ENCODE assay signal across 21 mouse cellular contexts in genomic region chr15:99499726-99500125, GRCm38 (mm10). TPM values are rescaled to one million over a fixed set of nuclear protein-coding genes. Genes with fewer than 3 reads are reported as not detected.
A peak's percentile ranks its signal among the peaks of the same experiment; 100 is the strongest.
DNase-seq lines count a peak whose midpoint lies in the region; ATAC-seq lines count a peak whose summit lies in the region.
"Had no signal": no experiment of that assay in that cellular context is flagged by ENCODE, and none has a peak within 500 bp of the region (broad histone marks: within the 10 kb centered on the region; RNA-seq: fewer than 3 reads in every experiment).

No protein-coding gene starts in this region.

- no peak for ATAC-seq in heart, embryonic 11.5 days (replicated peaks; ENCODE audit: insufficient number of reproducible peaks, low FRiP score, low TSS enrichment)
- ATAC-seq in kidney, embryonic 15.5 days (replicated peaks; ENCODE audit: low FRiP score), result no peak
- no peak for ATAC-seq in liver, embryonic 16.5 days (ENCODE audit: low read depth)
- no peak for ATAC-seq in liver, embryonic 12.5 days
- ATAC-seq in megakaryocyte-erythroid progenitor cell, adult 5-6 weeks (replicated peaks; ENCODE audit: low FRiP score, low TSS enrichment, poor library complexity, severe bottlenecking), result no peak
- ATAC-seq: forebrain, embryonic 15.5 days had no signal

- no peak for DNase-seq in heart, adult 8-10 months (ENCODE audit: low spot score)
- DNase-seq in kidney, adult 8-10 months, result no peak
- peak; percentile 71 for DNase-seq in cerebellum, adult 9-11 months
- DNase-seq: B cell, adult 2 months; gastrocnemius, postnatal 14 days; kidney, postnatal 25 days; liver, postnatal 0 days; retina, postnatal 1 day; thymus, adult 18-20 months; thymus, postnatal 4 days had no signal

- H3K27ac ChIP-seq in heart, embryonic 11.5 days (ENCODE audit: low read depth, low read length), result no peak overlapping the region
- peak overlapping the region; percentile 84 for H3K27ac ChIP-seq in kidney, embryonic 15.5 days
- 0 out of 2 replicates have a peak overlapping the region, but pooled peaks have one; percentile 7 for H3K27ac ChIP-seq in liver, embryonic 16.5 days (ENCODE audit: low read length)
- no peak overlapping the region for H3K27ac ChIP-seq in liver, embryonic 12.5 days
- H3K27ac ChIP-seq: embryonic facial prominence, embryonic 13.5 days; forebrain, embryonic 15.5 days; limb, embryonic 15.5 days; midbrain, embryonic 12.5 days; stomach, embryonic 15.5 days had no signal

- H3K9ac ChIP-seq in heart, embryonic 11.5 days (ENCODE audit: low read depth, low read length), result no peak overlapping the region; the same call in 1 of the 2 replicates
- H3K9ac ChIP-seq in kidney, embryonic 15.5 days, result no peak overlapping the region
- no peak overlapping the region for H3K9ac ChIP-seq in liver, embryonic 16.5 days (ENCODE audit: low read depth, low read length)
- no peak overlapping the region for H3K9ac ChIP-seq in liver, embryonic 12.5 days
- H3K9ac ChIP-seq: embryonic facial prominence, embryonic 13.5 days; forebrain, embryonic 15.5 days; limb, embryonic 15.5 days; liver, postnatal 0 days; midbrain, embryonic 12.5 days; stomach, embryonic 15.5 days had no signal

- H3K4me2 ChIP-seq in heart, embryonic 11.5 days, result peak overlapping the region; percentile 34
- no peak overlapping the region for H3K4me2 ChIP-seq in kidney, embryonic 15.5 days
- H3K4me2 ChIP-seq in liver, embryonic 16.5 days (ENCODE audit: low read depth, low read length), result 0 out of 2 replicates have a peak overlapping the region, but pooled peaks have one; percentile 13
- no peak overlapping the region for H3K4me2 ChIP-seq in liver, embryonic 12.5 days
- H3K4me2 ChIP-seq: embryonic facial prominence, embryonic 13.5 days; forebrain, embryonic 15.5 days; limb, embryonic 15.5 days; midbrain, embryonic 12.5 days; stomach, embryonic 15.5 days had no signal

- H3K36me3 ChIP-seq in heart, embryonic 11.5 days (ENCODE audit: control insufficient read depth, insufficient read depth, low read length), result no peaks in the 10 kb centered on the region
- no peaks in the 10 kb centered on the region for H3K36me3 ChIP-seq in kidney, embryonic 15.5 days
- no peaks in the 10 kb centered on the region for H3K36me3 ChIP-seq in liver, embryonic 16.5 days (ENCODE audit: control insufficient read depth, insufficient read depth)
- no peaks in the 10 kb centered on the region for H3K36me3 ChIP-seq in liver, embryonic 12.5 days
- H3K36me3 ChIP-seq: embryonic facial prominence, embryonic 13.5 days; forebrain, embryonic 15.5 days; limb, embryonic 15.5 days; midbrain, embryonic 12.5 days; stomach, embryonic 15.5 days had no signal

- peaks cover 34% of the 10 kb centered on the region for H3K27me3 ChIP-seq in heart, embryonic 11.5 days (ENCODE audit: control insufficient read depth, insufficient read depth, low read length)
- no peaks in the 10 kb centered on the region for H3K27me3 ChIP-seq in kidney, embryonic 15.5 days
- no peaks in the 10 kb centered on the region; the same call in 1 of the 2 replicates for H3K27me3 ChIP-seq in liver, embryonic 16.5 days (ENCODE audit: control insufficient read depth, insufficient read depth, low read depth, low read length)
- peaks cover 30% of the 10 kb centered on the region; the same call in 1 of the 2 replicates for H3K27me3 ChIP-seq in liver, embryonic 12.5 days (replicated peaks)
- H3K27me3 ChIP-seq: forebrain, embryonic 15.5 days had no signal

- H3K4me3 ChIP-seq in heart, embryonic 11.5 days (ENCODE audit: low read depth, low read length), result no peak overlapping the region
- H3K4me3 ChIP-seq in kidney, embryonic 15.5 days (replicated peaks), result no peak overlapping the region
- no peak overlapping the region for H3K4me3 ChIP-seq in liver, embryonic 16.5 days (ENCODE audit: low read depth, low read length)
- no peak overlapping the region for H3K4me3 ChIP-seq in liver, embryonic 12.5 days
- H3K4me3 ChIP-seq: embryonic facial prominence, embryonic 13.5 days; forebrain, embryonic 15.5 days; limb, embryonic 15.5 days; midbrain, embryonic 12.5 days; stomach, embryonic 15.5 days had no signal

- 27% methylated on average over 6 of the region's 6 CpGs for WGBS in heart, embryonic 11.5 days (ENCODE audit: insufficient replicate concordance)
- WGBS in kidney, embryonic 15.5 days, result 41% methylated on average over 6 of the region's 6 CpGs
- 37% methylated on average over 6 of the region's 6 CpGs for WGBS in liver, embryonic 16.5 days (ENCODE audit: insufficient replicate concordance)
- WGBS in liver, embryonic 12.5 days (ENCODE audit: insufficient replicate concordance), result 40% methylated on average over 6 of the region's 6 CpGs

- H3K9me3 ChIP-seq in heart, embryonic 11.5 days (replicated peaks; ENCODE audit: control insufficient read depth, low read length), result no peaks in the 10 kb centered on the region
- no peaks in the 10 kb centered on the region for H3K9me3 ChIP-seq in kidney, embryonic 15.5 days (replicated peaks)
- H3K9me3 ChIP-seq in liver, embryonic 16.5 days (replicated peaks; ENCODE audit: control insufficient read depth, low read length), result no peaks in the 10 kb centered on the region
- H3K9me3 ChIP-seq in liver, embryonic 12.5 days (replicated peaks), result no peaks in the 10 kb centered on the region
- H3K9me3 ChIP-seq: embryonic facial prominence, embryonic 13.5 days; forebrain, embryonic 15.5 days; limb, embryonic 15.5 days; midbrain, embryonic 12.5 days; stomach, embryonic 15.5 days had no signal

- peaks cover 29% of the 10 kb centered on the region for H3K4me1 ChIP-seq in heart, embryonic 11.5 days (ENCODE audit: control insufficient read depth, insufficient read depth, low read length)
- peaks cover 76% of the 10 kb centered on the region for H3K4me1 ChIP-seq in kidney, embryonic 15.5 days
- peaks cover 9% of the 10 kb centered on the region for H3K4me1 ChIP-seq in liver, embryonic 16.5 days (ENCODE audit: control insufficient read depth, low read depth, low read length)
- peaks cover 46% of the 10 kb centered on the region for H3K4me1 ChIP-seq in liver, embryonic 12.5 days

RNA-seq across cellular contexts. Expression of gene Bcdin3d, which starts 25.2 kb away (rescaled TPM):
- 11.9 TPM in 2 replicates for polyA plus RNA-seq in heart, embryonic 11.5 days (2014; fragmentation: Nextera tagmentation; extraction: Ambion mirVana)
- 1 to 10 TPM; 3.0 to 3.4 (median 3.3) TPM for total RNA-seq in heart, adult 8-10 months (2022)
- 15.6 and 17.3 TPM in 2 replicates for polyA plus RNA-seq in kidney, embryonic 15.5 days (2015; fragmentation: Nextera tagmentation; extraction: Ambion mirVana)
- 4.7 and 5.0 TPM in 2 replicates for polyA plus RNA-seq in liver, embryonic 16.5 days (2015; fragmentation: Nextera tagmentation; extraction: Ambion mirVana)
- polyA plus RNA-seq in liver, embryonic 12.5 days (2016; fragmentation: Nextera tagmentation; extraction: Ambion mirVana), result 7.9 TPM in 2 replicates
- total RNA-seq in megakaryocyte-erythroid progenitor cell, adult 5-6 weeks (2014; fragmentation: Nextera tagmentation), result 6.5 and 11.4 TPM in 2 replicates
- 5.3 and 6.6 TPM in 2 replicates for total RNA-seq in megakaryocyte-erythroid progenitor cell, adult 5-6 weeks (2017)

RNA-seq across cellular contexts. Expression of gene Faim2, which starts 28.2 kb away (rescaled TPM):
- polyA plus RNA-seq in heart, embryonic 11.5 days (2014; fragmentation: Nextera tagmentation; extraction: Ambion mirVana), result 0.40 and 0.51 TPM in 2 replicates
- total RNA-seq in heart, adult 8-10 months (2022), result under 1 TPM in 3 of 4 experiments, not detected in 1; 0.13 to 0.25 (median 0.14) TPM
- 0.30 and 1.1 TPM in 2 replicates for polyA plus RNA-seq in kidney, embryonic 15.5 days (2015; fragmentation: Nextera tagmentation; extraction: Ambion mirVana)
- polyA plus RNA-seq in liver, embryonic 16.5 days (2015; fragmentation: Nextera tagmentation; extraction: Ambion mirVana), result 0.02 TPM in 1 of 2 replicates, not detected in the other
- 0.08 and 0.23 TPM in 2 replicates for polyA plus RNA-seq in liver, embryonic 12.5 days (2016; fragmentation: Nextera tagmentation; extraction: Ambion mirVana)
- not detected in 2 replicates for total RNA-seq in megakaryocyte-erythroid progenitor cell, adult 5-6 weeks (2014; fragmentation: Nextera tagmentation)
- total RNA-seq in megakaryocyte-erythroid progenitor cell, adult 5-6 weeks (2017), result not detected in 2 replicates
- total RNA-seq: monocyte, adult 5-6 weeks had no signal
- polyA plus RNA-seq: liver, postnatal 0 days had no signal

RNA-seq across cellular contexts. Expression of gene Nckap5l, which starts 42.2 kb away (rescaled TPM):
- polyA plus RNA-seq in heart, embryonic 11.5 days (2014; fragmentation: Nextera tagmentation; extraction: Ambion mirVana), result 9.0 and 9.1 TPM in 2 replicates
- 1 to 10 TPM; 3.2 to 5.2 (median 4.4) TPM for total RNA-seq in heart, adult 8-10 months (2022)
- 9.5 and 11.1 TPM in 2 replicates for polyA plus RNA-seq in kidney, embryonic 15.5 days (2015; fragmentation: Nextera tagmentation; extraction: Ambion mirVana)
- 0.57 and 0.92 TPM in 2 replicates for polyA plus RNA-seq in liver, embryonic 16.5 days (2015; fragmentation: Nextera tagmentation; extraction: Ambion mirVana)
- polyA plus RNA-seq in liver, embryonic 12.5 days (2016; fragmentation: Nextera tagmentation; extraction: Ambion mirVana), result 2.3 and 2.6 TPM in 2 replicates
- total RNA-seq in megakaryocyte-erythroid progenitor cell, adult 5-6 weeks (2014; fragmentation: Nextera tagmentation), result 1.6 and 16.0 TPM in 2 replicates
- 0.52 and 7.4 TPM in 2 replicates for total RNA-seq in megakaryocyte-erythroid progenitor cell, adult 5-6 weeks (2017)

Comparison
In these comparisons a context has a peak if more than half of its experiments do, and no peak if none do; other contexts are left out.
1. H3K27ac ChIP-seq: peak in kidney, embryonic 15.5 days (single experiment) and liver, embryonic 16.5 days (single experiment); none in heart, embryonic 11.5 days (single experiment) and liver, embryonic 12.5 days (single experiment).
2. H3K4me2 ChIP-seq: peak in heart, embryonic 11.5 days (single experiment) and liver, embryonic 16.5 days (single experiment); none in kidney, embryonic 15.5 days (single experiment) and liver, embryonic 12.5 days (single experiment).